Mouse (Mus musculus) left cerebral cortex, adult 9 months (tissue): Measurements from ENCODE around the gene Lcorl.

Experiments used
- DNase-seq, 2 experiments: peaks; one replicate each; pipeline ENCODE4 v3.0.0; 2022; ENCODE audit warnings: low spot score in 2 of 2

Lcorl gene

GRCm38 (mm10) chr5:45857254-45858011 lies at the start of gene Lcorl:
TSS of gene Lcorl (minus strand) at chr5:45857615.
- DNase-seq: peak; percentile 87 to 95

- no peak for DNase-seq
Observed at GRCm38 (mm10) chr5:45904683-45905082, 47.3 kb upstream of the Lcorl start.

GRCm38 (mm10) chr5:45903246-45903645 lies 45.8 kb upstream of the Lcorl start:
- no peak for DNase-seq

GRCm38 (mm10) chr5:45895362-45895761 lies 37.9 kb upstream of the Lcorl start:
- no peak for DNase-seq

GRCm38 (mm10) chr5:45893696-45894095 lies 36.3 kb upstream of the Lcorl start:
- DNase-seq: no peak

- DNase-seq: no peak
Observed at GRCm38 (mm10) chr5:45876328-45876727, 18.9 kb upstream of the Lcorl start.

- no peak for DNase-seq
Observed at GRCm38 (mm10) chr5:45875472-45875871, 18.1 kb upstream of the Lcorl start.

- no peak for DNase-seq
Observed at GRCm38 (mm10) chr5:45874284-45875030, 17.0 kb upstream of the Lcorl start.

- DNase-seq: no peak
Observed at GRCm38 (mm10) chr5:45858368-45858767, 953 bp upstream of the Lcorl start.

GRCm38 (mm10) chr5:45856876-45857253 lies 550 bp downstream of the Lcorl start:
- no peak for DNase-seq

- peak in 1 of 2 experiments; percentile 41 for DNase-seq
Observed at GRCm38 (mm10) chr5:45856303-45856821, 1.1 kb downstream of the Lcorl start.

GRCm38 (mm10) chr5:45855526-45856302 lies 1.7 kb downstream of the Lcorl start:
- DNase-seq: peak in 1 of 2 experiments; percentile 58

GRCm38 (mm10) chr5:45844723-45845122 lies 12.7 kb downstream of the Lcorl start:
- DNase-seq: no peak

GRCm38 (mm10) chr5:45835131-45835530 lies 22.3 kb downstream of the Lcorl start:
- DNase-seq: no peak

- no peak for DNase-seq
Observed at GRCm38 (mm10) chr5:45811527-45811926, 45.9 kb downstream of the Lcorl start.

GRCm38 (mm10) chr5:45791864-45792263 lies 65.6 kb downstream of the Lcorl start:
- DNase-seq: no peak

- DNase-seq: no peak
Observed at GRCm38 (mm10) chr5:45790221-45790620, 67.2 kb downstream of the Lcorl start.

GRCm38 (mm10) chr5:45757502-45758121 lies 99.8 kb downstream of the Lcorl start:
- no peak for DNase-seq

- DNase-seq: no peak
Observed at GRCm38 (mm10) chr5:45737911-45738310, 119.5 kb downstream of the Lcorl start.

GRCm38 (mm10) chr5:45733751-45734150 lies 123.7 kb downstream of the Lcorl start:
- no peak for DNase-seq

GRCm38 (mm10) chr5:45718848-45719488 lies 138.4 kb downstream of the Lcorl start:
- DNase-seq: no peak
